Mouse (Mus musculus): Measurements from ENCODE around the gene Pak2.

- TF ChIP-seq CTCF (IDR thresholded peaks at IDR 0.05; ENCODE audit: low read depth), result no peak
- TF ChIP-seq EP300 (IDR thresholded peaks at IDR 0.05; ENCODE audit: low read depth), result no peak
These were observed 20.6 kb upstream of the Pak2 start, which contains the start of the genes Pigx and Cep19 for GRCm38 (mm10) chr16:32099638-32100150.
